Mouse (Mus musculus) midbrain, embryonic 16.5 days (tissue): ENCODE measurements at regions not wholly inside any gene's neighbourhood (a gene's known extent, or its start where the extent isn't known, plus 50 kb on each side); places are given as distances from the start of the nearest gene placed in this dataset.

ENCODE experiments used
- ATAC-seq: fragments of 200-750 bp; cut with Nextera tagmentation; 2 replicates; pipeline ENCODE4 v1.8.0; 2017; ENCODE audit warnings: moderate TSS enrichment
- H3K27ac ChIP-seq: fragments of 300-500 bp; sonication (generic); 2 replicates; pipeline ENCODE4 v1.5.1; 2014; ENCODE audit warnings: mild to moderate bottlenecking, low read length, mixed read lengths
- H3K27me3 ChIP-seq: fragments of 300-500 bp; sonication (generic); 2 replicates; pipeline ENCODE4 v1.6.1; 2014; ENCODE audit warnings: low read depth, low read length, mixed read lengths; ENCODE audit not compliant: control insufficient read depth, insufficient read depth
- H3K36me3 ChIP-seq: fragments of 300-500 bp; sonication (generic); 2 replicates; pipeline ENCODE4 v1.6.1; 2014; ENCODE audit warnings: mild to moderate bottlenecking, low read length, moderate library complexity, mixed read lengths; ENCODE audit not compliant: control insufficient read depth, insufficient read depth
- H3K4me1 ChIP-seq: fragments of 300-500 bp; sonication (generic); 2 replicates; pipeline ENCODE4 v1.6.1; 2014; ENCODE audit warnings: mild to moderate bottlenecking, low read length, mixed read lengths; ENCODE audit not compliant: control insufficient read depth, insufficient read depth
- H3K4me2 ChIP-seq: fragments of 300-500 bp; sonication (generic); 2 replicates; pipeline ENCODE4 v1.6.1; 2014; ENCODE audit warnings: mild to moderate bottlenecking, low read length, mixed read lengths
- H3K4me3 ChIP-seq: fragments of 300-500 bp; sonication (generic); 2 replicates; pipeline ENCODE4 v1.5.1; 2014; ENCODE audit warnings: low read depth, mild to moderate bottlenecking, low read length, moderate library complexity, mixed read lengths
- H3K9ac ChIP-seq: fragments of 300-500 bp; sonication (generic); 2 replicates; pipeline ENCODE4 v1.6.1; 2014; ENCODE audit warnings: low read depth, low read length, mixed read lengths
- H3K9me3 ChIP-seq: fragments of 300-500 bp; sonication (generic); replicated peaks from 2 replicates; pipeline ENCODE4 v1.6.1; 2014; ENCODE audit warnings: mild to moderate bottlenecking, low read length, mixed read lengths; ENCODE audit not compliant: control insufficient read depth, poor library complexity, severe bottlenecking
- WGBS: fragments of 180-500 bp; shearing (Covaris S2); extraction: QIAGEN DNeasy Blood & Tissue Kit; methylation state at CpG from one replicate; pipeline ENCODE4 v1.1.7; 2014; 5-methylcytosine and 5-hydroxymethylcytosine counted together

- Histone ChIP-seq H3K36me3 (no peaks in the 10 kb centered on the region), H3K4me1 (peaks cover 4% of the 10 kb centered on the region; the same call in 1 of the 2 replicates), H3K4me2 (no peak overlapping the region), H3K27ac (no peak overlapping the region), H3K9me3 (no peaks in the 10 kb centered on the region), H3K27me3 (no peaks in the 10 kb centered on the region), H3K9ac (no peak overlapping the region), H3K4me3 (no peak overlapping the region)
- 77% methylated on average over 5 of the region's 5 CpGs for WGBS
- ATAC-seq: no peak; the same call in 1 of the 2 replicates
These were observed 262.9 kb downstream of the Sox4 start for GRCm38 (mm10) chr13:28690511-28691160.

GRCm38 (mm10) chr13:28687838-28688237, 265.7 kb downstream of the Sox4 start:
- H3K9ac ChIP-seq: no peak overlapping the region
- no peak overlapping the region for H3K27ac ChIP-seq
- no peak for ATAC-seq
- H3K4me1 ChIP-seq: no peaks in the 10 kb centered on the region
- no peaks in the 10 kb centered on the region for H3K9me3 ChIP-seq
- no peaks in the 10 kb centered on the region for H3K36me3 ChIP-seq
- H3K27me3 ChIP-seq: no peaks in the 10 kb centered on the region
- H3K4me3 ChIP-seq: no peak overlapping the region
- 81% methylated on average over 1 of the region's 1 CpGs for WGBS
- H3K4me2 ChIP-seq: no peak overlapping the region

GRCm38 (mm10) chr13:28684311-28684710, 269.2 kb downstream of the Sox4 start:
- Histone ChIP-seq H3K4me3 (no peak overlapping the region), H3K9ac (no peak overlapping the region), H3K27ac (no peak overlapping the region), H3K4me1 (no peaks in the 10 kb centered on the region), H3K36me3 (no peaks in the 10 kb centered on the region), H3K27me3 (no peaks in the 10 kb centered on the region), H3K4me2 (no peak overlapping the region), H3K9me3 (no peaks in the 10 kb centered on the region)
- 89% methylated on average over 3 of the region's 3 CpGs for WGBS
- no peak for ATAC-seq

GRCm38 (mm10) chr13:28680266-28680665, 273.2 kb downstream of the Sox4 start:
- ATAC-seq: no peak
- Histone ChIP-seq H3K27me3 (no peaks in the 10 kb centered on the region), H3K4me1 (no peaks in the 10 kb centered on the region), H3K9ac (no peak overlapping the region), H3K9me3 (no peaks in the 10 kb centered on the region), H3K4me3 (no peak overlapping the region), H3K36me3 (no peaks in the 10 kb centered on the region), H3K27ac (no peak overlapping the region), H3K4me2 (no peak overlapping the region)
- 86% methylated on average over 1 of the region's 1 CpGs for WGBS

GRCm38 (mm10) chr13:28673622-28674021, 279.9 kb downstream of the Sox4 start:
- no peak for ATAC-seq
- no peak overlapping the region for H3K4me2 ChIP-seq
- no peaks in the 10 kb centered on the region for H3K36me3 ChIP-seq
- H3K4me1 ChIP-seq: no peaks in the 10 kb centered on the region
- no peak overlapping the region for H3K27ac ChIP-seq
- H3K9ac ChIP-seq: no peak overlapping the region
- no peaks in the 10 kb centered on the region for H3K27me3 ChIP-seq
- H3K4me3 ChIP-seq: no peak overlapping the region
- H3K9me3 ChIP-seq: no peaks in the 10 kb centered on the region
- 76% methylated on average over 3 of the region's 3 CpGs for WGBS

- no peak for ATAC-seq
- H3K27ac ChIP-seq: no peak overlapping the region
- WGBS: 68% methylated on average over 11 of the region's 11 CpGs
- H3K4me1 ChIP-seq: no peaks in the 10 kb centered on the region
- H3K4me2 ChIP-seq: no peak overlapping the region
- H3K9me3 ChIP-seq: no peaks in the 10 kb centered on the region
- H3K27me3 ChIP-seq: no peaks in the 10 kb centered on the region
- no peaks in the 10 kb centered on the region for H3K36me3 ChIP-seq
- H3K9ac ChIP-seq: no peak overlapping the region
- no peak overlapping the region for H3K4me3 ChIP-seq
These were observed 282.0 kb downstream of the Sox4 start for GRCm38 (mm10) chr13:28671543-28671942.

DNA sequence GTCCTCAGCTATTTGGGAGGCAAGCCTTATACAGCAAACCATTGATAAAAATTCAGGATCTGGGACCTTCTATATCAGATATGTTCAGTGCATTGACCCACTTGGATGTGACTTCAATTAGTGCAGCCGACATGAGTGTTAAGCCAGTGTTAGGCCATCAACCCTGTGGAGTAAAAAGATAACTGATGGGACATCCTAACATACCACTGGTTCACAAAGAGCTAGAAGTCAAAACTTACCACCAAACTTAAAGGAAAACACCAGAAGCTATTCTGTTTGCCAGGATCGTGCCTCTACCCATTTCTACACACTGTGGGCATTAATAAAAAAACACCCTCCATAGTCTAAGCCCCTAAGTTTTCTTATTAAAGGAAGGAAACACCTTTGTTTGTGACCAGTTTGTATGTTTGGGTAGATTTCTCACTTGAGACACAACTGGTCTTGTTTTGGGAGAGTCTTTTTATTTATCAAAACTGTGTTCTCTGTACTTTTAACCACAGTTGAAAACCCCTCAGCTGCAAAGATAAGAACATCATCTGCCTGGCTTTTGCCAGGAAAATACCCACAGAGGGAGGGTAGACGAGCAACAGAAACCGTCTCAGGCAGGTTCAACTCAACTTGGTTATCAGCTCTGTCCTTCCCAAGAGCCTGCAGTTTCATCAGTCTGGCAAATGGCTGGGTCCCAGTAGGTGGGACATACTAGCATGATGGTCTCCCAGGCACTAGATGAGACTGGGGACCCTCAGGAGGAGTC, 283.5 kb downstream of the Sox4 start:
- WGBS: 89% methylated on average over 4 of the region's 4 CpGs
- peaks cover 8% of the 10 kb centered on the region; the same call in 1 of the 2 replicates for H3K4me1 ChIP-seq

GRCm38 (mm10) chr13:28666832-28667231, 286.7 kb downstream of the Sox4 start:
- H3K9me3 ChIP-seq: no peaks in the 10 kb centered on the region
- H3K27ac ChIP-seq: no peak overlapping the region
- H3K9ac ChIP-seq: no peak overlapping the region
- ATAC-seq: no peak
- H3K4me3 ChIP-seq: no peak overlapping the region
- peaks cover 16% of the 10 kb centered on the region for H3K4me1 ChIP-seq
- H3K36me3 ChIP-seq: no peaks in the 10 kb centered on the region
- H3K4me2 ChIP-seq: no peak overlapping the region
- WGBS: 86% methylated on average over 3 of the region's 3 CpGs
- H3K27me3 ChIP-seq: no peaks in the 10 kb centered on the region

More for the DNA sequence above, 283.5 kb downstream of the Sox4 start:
- no peaks in the 10 kb centered on the region for H3K9me3 ChIP-seq
- no peak overlapping the region for H3K27ac ChIP-seq
- no peaks in the 10 kb centered on the region for H3K36me3 ChIP-seq
- ATAC-seq: no peak
- H3K9ac ChIP-seq: no peak overlapping the region
- no peak overlapping the region for H3K4me2 ChIP-seq
- no peak overlapping the region for H3K4me3 ChIP-seq
- no peaks in the 10 kb centered on the region for H3K27me3 ChIP-seq

GRCm38 (mm10) chr13:28665150-28665549, 288.4 kb downstream of the Sox4 start:
- no peak overlapping the region for H3K4me2 ChIP-seq
- H3K36me3 ChIP-seq: no peaks in the 10 kb centered on the region
- no peak for ATAC-seq
- H3K9ac ChIP-seq: no peak overlapping the region
- no peak overlapping the region; the same call in 1 of the 2 replicates for H3K27ac ChIP-seq
- peaks cover 16% of the 10 kb centered on the region for H3K4me1 ChIP-seq
- no peaks in the 10 kb centered on the region for H3K9me3 ChIP-seq
- no peaks in the 10 kb centered on the region for H3K27me3 ChIP-seq
- 43% methylated on average over 5 of the region's 5 CpGs for WGBS
- H3K4me3 ChIP-seq: no peak overlapping the region
